Mouse (Mus musculus) T-helper 2 cell (primary cell): ENCODE measurements around the gene Pbp2.

ENCODE experiments used
- in situ Hi-C: fragments of 300-600 bp; cut with MboI, MseI; formaldehyde crosslinking; loops from one replicate; pipeline ENCODE4 v1.15.1; 2025; ENCODE audit warnings: high pct_unique_total_duplicates

The Pbp2 gene

GRCm38 (mm10) chr6:135300469-135300868, 9.7 kb downstream of the Pbp2 start:
- in situ Hi-C loops = no loop called here

- in situ Hi-C loops = no loop called here
Observed at GRCm38 (mm10) chr6:135299024-135299550, 11.1 kb downstream of the Pbp2 start.

DNA sequence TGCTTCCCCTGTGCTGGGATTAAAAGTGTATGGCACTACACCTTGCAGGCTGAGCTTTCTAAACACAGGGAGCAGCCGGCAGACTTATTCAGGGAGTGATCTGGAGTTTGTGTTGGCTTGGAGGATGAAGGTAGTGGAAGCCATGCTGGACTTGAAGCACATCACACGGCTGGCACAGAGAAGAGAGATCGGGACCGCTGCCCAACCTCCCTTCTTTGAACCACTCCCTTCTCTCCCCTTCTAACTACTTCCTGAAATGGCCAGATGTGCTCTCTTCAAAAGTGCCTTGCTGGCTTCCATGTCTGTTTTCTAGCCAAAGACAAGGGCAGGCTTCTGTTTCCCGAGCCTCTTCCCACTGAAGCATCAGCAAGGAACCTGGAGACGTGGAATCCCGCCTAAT, 12.6 kb downstream of the Pbp2 start:
- in situ Hi-C loops = no loop called here

- in situ Hi-C loops = no loop called here
Observed at GRCm38 (mm10) chr6:135296267-135296666, 13.9 kb downstream of the Pbp2 start.

GRCm38 (mm10) chr6:135295082-135295861, 14.9 kb downstream of the Pbp2 start:
- in situ Hi-C loops = no loop called here

GRCm38 (mm10) chr6:135294150-135294549, 16.1 kb downstream of the Pbp2 start:
- in situ Hi-C loops = no loop called here

- in situ Hi-C loops = no loop called here
Observed at GRCm38 (mm10) chr6:135292391-135292790, 17.8 kb downstream of the Pbp2 start.

- in situ Hi-C loops = loop anchor here (10.0 kb wide), 1 partner anchor 955 kb away; no protein-coding TSS in a partner anchor
Observed at GRCm38 (mm10) chr6:135279856-135280255, 30.3 kb downstream of the Pbp2 start.

DNA sequence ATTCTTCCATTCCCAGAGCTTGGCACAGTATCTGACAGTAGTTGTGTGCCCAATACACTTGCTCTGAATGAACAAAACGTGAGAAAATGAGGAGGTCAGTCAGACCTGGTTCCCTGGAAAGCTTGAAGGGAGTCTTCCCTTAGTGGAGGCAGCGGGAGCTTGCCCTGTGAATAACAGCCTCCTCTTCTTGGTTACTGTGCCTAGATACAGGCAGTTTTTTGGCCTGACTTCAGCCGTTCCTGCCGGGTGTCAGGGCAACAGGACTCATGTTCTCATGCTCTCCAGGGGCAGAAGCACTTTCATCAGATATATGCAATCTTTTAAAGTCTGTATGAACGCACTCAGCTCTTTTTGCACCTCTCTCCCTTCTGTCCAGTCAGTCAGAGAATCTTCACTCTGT, 30.9 kb downstream of the Pbp2 start:
- in situ Hi-C loops = loop anchor here (10.0 kb wide), 1 partner anchor 956 kb away; no protein-coding TSS in a partner anchor

DNA sequence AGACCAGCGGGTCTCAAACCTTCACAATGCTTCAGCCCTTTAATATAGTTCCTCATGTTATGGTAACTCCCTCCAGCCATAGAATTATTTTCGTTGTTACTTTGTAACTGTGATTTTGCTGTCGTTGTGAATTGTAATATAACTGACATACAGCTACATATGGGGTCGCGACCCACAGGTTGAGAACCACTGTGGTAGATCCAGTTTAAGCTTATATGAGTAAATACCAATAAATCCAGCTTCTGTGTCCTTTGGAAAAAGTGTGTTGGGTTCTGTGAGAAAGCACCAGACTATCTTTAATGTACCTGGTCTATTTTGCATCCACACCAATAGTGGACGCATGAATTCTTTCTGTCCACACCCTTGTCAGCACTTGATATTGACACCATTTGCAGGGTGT, 31.9 kb downstream of the Pbp2 start:
- in situ Hi-C loops = loop anchor here (10.0 kb wide), 1 partner anchor 956 kb away; no protein-coding TSS in a partner anchor

DNA sequence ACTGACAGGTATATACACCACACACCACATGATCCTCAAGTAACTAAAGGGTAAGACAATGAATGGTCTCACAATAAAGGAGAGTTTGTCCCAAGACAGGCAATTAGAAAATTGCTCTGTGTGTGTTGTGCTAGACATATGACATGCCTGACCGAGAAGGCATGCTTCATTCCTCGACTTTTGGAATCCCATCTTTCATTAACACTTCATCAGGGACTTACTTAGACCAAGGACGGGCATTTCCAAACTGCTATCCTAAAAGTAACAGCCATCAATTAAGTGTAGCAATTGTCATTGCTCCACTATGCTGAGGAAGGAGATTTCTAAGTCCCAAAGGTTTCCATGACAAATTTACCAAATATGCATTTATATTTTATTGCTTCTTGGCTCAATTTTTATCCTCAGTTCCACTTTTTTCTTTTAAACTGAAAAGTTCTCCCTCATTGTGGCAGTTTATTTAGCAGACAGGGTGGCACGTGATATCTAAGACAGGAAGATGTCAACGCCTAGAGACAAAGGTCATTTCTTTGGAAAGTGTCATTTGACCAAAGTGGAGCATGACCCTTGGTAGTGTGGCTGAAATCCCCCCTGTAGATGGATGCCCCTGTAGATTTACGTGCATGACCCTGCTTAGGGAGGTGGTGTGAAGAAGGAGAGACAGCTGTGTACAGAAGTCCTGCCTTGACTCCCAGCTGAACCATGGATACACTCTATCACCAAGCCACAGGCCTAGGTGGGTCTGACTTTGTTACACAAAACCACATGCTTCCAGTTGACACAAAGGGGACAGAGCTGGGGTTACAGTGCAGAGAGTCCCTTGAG, 33.5 kb downstream of the Pbp2 start:
- in situ Hi-C loops = loop anchor here (10.0 kb wide), 1 partner anchor 958 kb away; no protein-coding TSS in a partner anchor

DNA sequence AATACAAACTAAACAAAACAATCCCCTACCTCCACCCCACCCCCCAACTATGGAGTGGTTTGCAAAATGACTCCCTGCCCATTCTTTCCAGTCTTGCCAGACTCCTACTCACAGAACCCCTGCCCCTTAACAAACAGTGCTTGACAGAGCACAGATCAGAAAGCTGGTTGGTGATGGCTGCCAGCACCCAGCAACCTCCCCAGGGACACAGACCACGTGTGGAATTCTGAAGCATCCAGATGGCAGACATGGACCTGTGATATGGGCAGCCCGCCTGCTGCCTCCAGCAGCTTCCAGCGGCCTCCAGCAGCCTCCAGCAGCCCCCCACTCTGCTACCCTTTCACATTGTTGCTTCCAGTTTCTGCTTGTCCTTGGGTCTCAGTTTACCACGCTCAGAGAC, 35.0 kb downstream of the Pbp2 start:
- in situ Hi-C loops = loop anchor here (10.0 kb wide), 1 partner anchor 960 kb away; no protein-coding TSS in a partner anchor

DNA sequence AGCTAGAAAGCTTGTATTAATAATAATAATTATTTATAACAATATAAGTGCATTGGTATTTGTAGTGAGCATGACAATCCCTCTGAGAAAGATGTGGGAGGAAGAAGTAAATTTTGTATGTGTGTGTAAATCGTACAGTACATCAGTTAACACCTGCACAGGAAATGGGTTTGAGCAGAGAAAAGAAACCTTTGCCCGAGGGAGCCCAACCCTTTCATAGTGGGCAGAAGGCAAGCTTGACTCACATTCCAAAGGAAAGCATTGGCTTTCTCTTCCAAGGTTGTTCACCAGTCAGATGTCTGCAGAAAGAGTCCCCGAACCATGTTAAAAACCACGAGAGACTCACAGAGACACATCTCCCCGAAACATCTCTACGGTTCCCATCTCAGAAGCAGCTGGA, 37.1 kb downstream of the Pbp2 start:
- in situ Hi-C loops = loop anchor here (10.0 kb wide), 1 partner anchor 962 kb away; no protein-coding TSS in a partner anchor

DNA sequence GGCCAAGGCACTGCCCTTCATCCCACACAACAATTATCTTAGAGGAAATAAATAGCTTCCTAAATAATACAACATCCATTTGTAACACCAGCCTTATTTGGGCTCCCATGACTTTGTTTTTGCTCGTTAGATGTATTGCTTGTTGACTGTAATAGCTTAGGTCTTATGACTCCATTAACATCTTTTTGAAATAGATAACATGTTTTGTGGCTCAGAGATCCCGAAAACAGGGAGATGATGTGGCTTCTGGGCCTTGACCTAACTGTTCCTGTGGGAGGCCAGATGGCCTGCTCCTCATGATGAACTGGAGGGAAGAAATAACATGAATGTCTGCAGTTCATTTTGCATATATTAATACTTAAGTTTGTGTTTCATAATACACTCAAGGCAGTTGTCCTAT, 38.4 kb downstream of the Pbp2 start:
- in situ Hi-C loops = loop anchor here (10.0 kb wide), 1 partner anchor 963 kb away; no protein-coding TSS in a partner anchor

DNA sequence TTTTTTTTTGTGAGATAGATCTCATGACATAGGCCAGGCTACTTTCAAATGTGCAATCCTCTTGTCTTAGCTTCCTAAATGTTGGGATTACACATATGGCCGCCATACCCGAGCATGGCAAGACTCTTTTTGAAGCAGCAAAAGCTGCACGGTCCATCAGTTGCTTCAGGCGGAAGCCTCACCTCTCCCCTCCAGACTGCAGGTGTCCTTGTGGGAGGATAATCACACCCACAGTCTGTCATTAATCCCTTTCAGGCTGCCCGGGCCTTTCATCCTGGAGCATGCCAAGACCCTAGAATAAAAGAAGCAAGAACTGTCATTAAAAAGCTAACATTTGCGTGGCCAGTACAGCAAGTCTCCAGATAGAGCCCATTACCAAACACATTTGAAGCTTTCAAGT, 40.6 kb downstream of the Pbp2 start:
- in situ Hi-C loops = loop anchor here (10.0 kb wide), 1 partner anchor 965 kb away; no protein-coding TSS in a partner anchor

GRCm38 (mm10) chr6:135268392-135268791, 41.8 kb downstream of the Pbp2 start:
- in situ Hi-C loops = no loop called here

DNA sequence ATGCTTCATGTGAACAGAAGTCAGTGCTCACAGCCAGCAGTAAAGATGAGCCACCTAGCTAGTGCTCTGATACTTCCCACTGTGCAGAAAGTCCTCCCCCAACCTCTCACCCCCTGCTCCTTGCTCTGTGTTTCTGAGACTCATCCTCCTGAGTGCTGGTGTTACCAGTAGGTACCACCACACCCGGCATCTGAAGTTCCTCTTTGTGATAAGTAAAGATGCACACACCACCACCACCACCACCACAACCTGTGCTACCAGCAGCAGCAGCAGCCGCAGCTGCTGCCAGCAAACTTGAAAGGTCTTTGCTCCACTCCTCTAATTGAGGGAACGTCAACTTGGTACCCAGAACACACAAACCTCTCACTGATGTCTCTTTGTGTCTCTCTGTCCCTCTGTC, 43.0 kb downstream of the Pbp2 start:
- in situ Hi-C loops = no loop called here

DNA sequence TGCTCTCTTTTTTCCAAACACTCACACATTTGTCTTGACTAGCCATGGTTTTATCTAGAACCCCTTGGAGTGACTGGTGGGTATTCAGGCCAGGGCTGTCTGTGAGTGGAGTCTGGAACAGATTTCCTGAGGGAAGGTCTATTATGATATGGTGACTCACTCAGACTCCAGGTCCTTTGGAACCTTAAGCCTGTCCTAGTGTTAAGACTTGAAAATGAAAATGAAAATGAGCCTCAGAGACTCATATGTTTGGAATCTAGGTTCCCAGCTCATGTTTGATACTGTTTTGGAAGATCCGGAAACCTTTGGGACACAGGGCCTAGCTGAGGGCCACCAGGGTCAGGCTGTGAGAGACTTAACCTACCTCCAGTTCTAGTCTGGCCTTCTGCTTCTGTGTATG, 44.1 kb downstream of the Pbp2 start:
- in situ Hi-C loops = no loop called here

DNA sequence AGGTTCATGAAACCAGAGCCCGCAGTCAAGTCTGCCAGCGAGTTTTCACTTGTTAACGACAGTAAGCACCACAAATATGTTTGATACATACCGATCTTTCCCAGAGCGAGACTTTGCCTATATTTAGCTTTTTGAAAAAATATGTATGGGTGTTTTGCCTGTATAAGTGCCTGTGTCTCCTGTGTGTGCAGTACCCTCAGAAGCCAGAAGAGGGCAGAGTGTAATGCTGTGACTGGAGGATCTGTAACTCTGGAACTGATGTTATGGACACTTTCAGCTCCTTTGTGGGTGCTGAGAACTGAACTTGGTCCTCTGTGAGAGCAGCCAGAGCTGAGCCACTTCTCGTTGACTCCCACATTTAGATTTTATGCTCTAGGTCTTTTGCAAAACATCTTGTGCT, 46.1 kb downstream of the Pbp2 start:
- in situ Hi-C loops = no loop called here

GRCm38 (mm10) chr6:135262565-135262964, 47.6 kb downstream of the Pbp2 start:
- in situ Hi-C loops = no loop called here

DNA sequence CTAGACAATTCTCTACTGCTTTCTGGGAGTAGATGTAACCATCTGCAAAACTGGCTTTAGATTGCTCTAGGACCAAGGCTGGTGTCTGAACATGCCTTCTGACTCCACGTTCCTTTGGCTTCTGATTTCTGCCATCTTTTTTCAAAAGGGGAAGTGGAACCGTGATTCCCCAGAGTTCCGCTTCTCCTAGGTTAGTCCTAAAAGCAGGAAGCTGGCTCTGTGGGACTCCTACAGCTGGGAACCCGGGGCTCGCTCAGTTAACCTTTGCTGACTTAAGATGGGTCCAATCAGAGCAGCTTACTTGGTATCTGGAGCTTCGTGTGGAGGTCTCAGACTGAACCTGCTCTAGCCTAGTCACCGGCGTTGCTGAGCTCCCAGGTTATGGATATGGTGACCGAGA, 49.1 kb downstream of the Pbp2 start:
- in situ Hi-C loops = no loop called here

DNA sequence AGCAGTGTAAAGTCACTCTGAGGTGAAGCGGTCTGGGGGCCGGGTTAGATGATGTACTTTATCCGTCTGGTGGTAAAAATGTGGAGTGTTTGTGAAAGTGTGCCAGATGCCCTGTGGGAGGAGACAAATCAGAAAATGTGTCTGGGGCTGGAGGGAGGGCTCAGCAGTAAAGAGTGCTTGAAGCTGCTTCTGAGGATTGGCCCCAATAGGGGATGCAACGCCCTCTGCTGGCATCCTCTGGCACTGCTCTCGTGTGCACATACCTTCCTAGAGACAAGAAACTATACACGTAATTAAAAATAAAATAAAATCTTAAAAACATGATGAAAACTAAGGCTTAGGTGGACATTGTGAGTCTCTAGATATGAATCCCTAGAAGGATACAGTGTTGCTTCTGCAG, 49.8 kb downstream of the Pbp2 start:
- in situ Hi-C loops = no loop called here
